Mouse (Mus musculus) adrenal gland, postnatal 36 days (tissue): Measurements from ENCODE around the gene Hnrnpf. TPM values are rescaled to one million over a fixed set of nuclear protein-coding genes. Genes with fewer than 3 reads are reported as not detected.
"Not testable (repeated sequence)": the region's sequence is repeated elsewhere in the genome, so short reads cannot be mapped to it uniquely, and the experiment has no call there.

Experiments used
- DNase-seq, 2 experiments: peaks; one replicate each; pipeline ENCODE4 v3.0.0; 2021; ENCODE audit warnings: mixed read lengths in 1 of 2
- long read RNA-seq, 2 experiments: library from polyadenylated mRNA; stranded (forward); transcript quantifications; one replicate each; pipeline ENCODE4 v2.0.0; 2021; ENCODE audit warnings: borderline sequencing depth in 2 of 2
- total RNA-seq, 2 experiments: library from RNA; stranded (reverse); gene quantifications; 2 replicates each; pipeline ENCODE4 v1.2.3; 2021

Hnrnpf gene
- 100 to 1,000 TPM; 380 to 388 TPM for total RNA-seq
- long read RNA-seq, experiment 1, transcript Hnrnpf-208 (4 exons, 956 nt): minor isoform, 68 of 654 reads
- long read RNA-seq, experiment 1, transcript Hnrnpf-201 (4 exons, 2,147 nt): major isoform, 203 of 654 reads
- long read RNA-seq, experiment 1, transcript Hnrnpf-210 (1 exons, 1,922 nt): minor isoform, 11 of 654 reads
- long read RNA-seq, experiment 1, transcript Hnrnpf-209 (3 exons, 2,280 nt): minor isoform, 73 of 654 reads
- long read RNA-seq, experiment 1, partial matches to known transcripts: 192 of 654 reads
- long read RNA-seq, experiment 1, other reads (novel, unspliced or antisense): 105 of 654 reads
- long read RNA-seq, experiment 2, transcript Hnrnpf-208 (4 exons, 956 nt): minor isoform, 12 of 115 reads
- long read RNA-seq, experiment 2, transcript Hnrnpf-209 (3 exons, 2,280 nt): minor isoform, 19 of 115 reads
- long read RNA-seq, experiment 2, transcript Hnrnpf-201 (4 exons, 2,147 nt): major isoform, 37 of 115 reads
- long read RNA-seq, experiment 2, partial matches to known transcripts: 29 of 115 reads
- long read RNA-seq, experiment 2, other reads (novel, unspliced or antisense): 14 of 115 reads

GRCm38 (mm10) chr6:117900126-117901080 lies at the start of gene Hnrnpf:
Gene Hnrnpf (plus strand): TSS chr6:117900324.
- DNase-seq: no peak

GRCm38 (mm10) chr6:117851747-117852146 lies 48.4 kb upstream of the Hnrnpf start:
- DNase-seq: no peak

GRCm38 (mm10) chr6:117857990-117858389 lies 42.1 kb upstream of the Hnrnpf start:
- DNase-seq: no peak

GRCm38 (mm10) chr6:117861848-117862247 lies 38.3 kb upstream of the Hnrnpf start, which contains the start of gene Zfp239:
Gene Zfp239 (plus strand): TSS chr6:117862100.
- DNase-seq: peak; percentile 29 to 43

DNA sequence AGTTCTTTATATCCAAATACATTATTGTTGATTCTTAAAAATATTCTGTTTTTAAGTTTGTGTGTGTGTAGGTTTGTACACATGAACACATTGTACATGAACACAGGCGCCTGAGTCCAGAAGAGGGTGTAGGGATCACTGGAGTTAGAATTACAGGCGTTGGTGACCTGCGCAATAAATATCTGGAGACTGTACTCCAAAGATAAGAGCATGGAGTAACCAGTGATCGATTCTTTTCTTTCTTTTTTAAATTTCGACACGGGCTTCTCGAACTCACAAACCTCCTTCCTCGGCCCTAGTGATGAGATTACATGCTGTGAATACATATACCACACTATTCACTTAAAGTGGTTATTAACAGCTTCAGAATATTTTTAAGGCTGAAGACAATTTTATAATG lies 37.7 kb upstream of the Hnrnpf start:
- no peak for DNase-seq

DNA sequence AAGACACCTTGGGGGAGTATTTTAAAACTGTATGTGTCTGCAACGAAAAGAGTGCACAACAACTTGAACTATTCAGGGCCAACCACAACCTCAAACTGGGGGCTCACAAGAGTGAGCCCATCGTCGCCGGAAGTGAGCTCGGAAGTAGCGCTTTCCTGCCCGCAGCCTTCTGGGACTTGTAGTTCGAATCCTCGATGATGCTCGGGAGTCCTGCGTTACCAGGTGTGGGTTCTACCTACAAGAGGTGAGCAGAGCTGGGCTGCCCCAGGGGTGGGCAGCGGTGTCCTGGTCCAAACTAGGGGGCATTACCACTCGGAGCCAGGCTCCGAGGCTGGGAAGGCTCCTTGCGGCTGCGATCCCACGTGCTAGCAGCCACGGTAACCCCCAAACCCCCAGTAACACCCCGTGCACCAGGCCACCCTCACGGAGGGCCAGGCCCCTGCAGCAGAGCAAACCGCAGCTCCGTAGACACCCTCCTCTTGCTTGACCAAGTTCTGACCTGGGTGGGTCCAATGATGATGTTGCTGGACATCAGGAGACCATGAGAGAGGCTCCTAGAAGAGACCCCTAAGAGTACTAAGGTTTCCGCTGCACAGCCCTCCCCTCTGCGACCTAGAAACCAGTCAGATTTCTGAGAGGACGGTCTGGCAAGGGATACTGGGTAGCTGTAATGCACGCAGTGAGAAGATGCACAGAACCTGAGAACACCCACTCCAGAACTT lies 37.1 kb upstream of the Hnrnpf start:
- DNase-seq: peak; percentile 49 to 77

GRCm38 (mm10) chr6:117863751-117864150 lies 36.4 kb upstream of the Hnrnpf start:
- DNase-seq: no peak

DNA sequence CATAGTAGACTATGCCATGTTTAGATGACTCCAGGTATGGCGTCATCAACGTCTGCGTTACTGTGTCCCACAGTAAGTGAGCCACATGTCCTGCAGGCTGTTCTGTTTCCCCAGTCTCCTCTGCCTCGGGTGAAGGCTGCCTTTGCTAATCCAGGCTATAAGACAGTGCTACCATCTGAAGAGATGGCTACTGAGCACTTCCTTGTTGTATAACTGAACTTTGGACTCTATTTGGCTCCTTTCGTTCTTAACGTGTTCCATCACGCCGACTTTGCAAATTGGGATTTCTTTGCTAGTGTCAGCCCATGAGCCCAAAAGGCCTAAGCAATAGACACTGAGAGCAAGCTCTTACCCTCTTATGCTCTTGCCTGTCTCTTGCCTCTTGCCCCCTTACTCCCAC lies 31.9 kb upstream of the Hnrnpf start:
- DNase-seq: no peak

- DNase-seq: no peak
Observed at GRCm38 (mm10) chr6:117871034-117871433, 29.1 kb upstream of the Hnrnpf start.

GRCm38 (mm10) chr6:117873450-117873849 lies 26.7 kb upstream of the Hnrnpf start:
- DNase-seq: not testable (repeated sequence)

DNA sequence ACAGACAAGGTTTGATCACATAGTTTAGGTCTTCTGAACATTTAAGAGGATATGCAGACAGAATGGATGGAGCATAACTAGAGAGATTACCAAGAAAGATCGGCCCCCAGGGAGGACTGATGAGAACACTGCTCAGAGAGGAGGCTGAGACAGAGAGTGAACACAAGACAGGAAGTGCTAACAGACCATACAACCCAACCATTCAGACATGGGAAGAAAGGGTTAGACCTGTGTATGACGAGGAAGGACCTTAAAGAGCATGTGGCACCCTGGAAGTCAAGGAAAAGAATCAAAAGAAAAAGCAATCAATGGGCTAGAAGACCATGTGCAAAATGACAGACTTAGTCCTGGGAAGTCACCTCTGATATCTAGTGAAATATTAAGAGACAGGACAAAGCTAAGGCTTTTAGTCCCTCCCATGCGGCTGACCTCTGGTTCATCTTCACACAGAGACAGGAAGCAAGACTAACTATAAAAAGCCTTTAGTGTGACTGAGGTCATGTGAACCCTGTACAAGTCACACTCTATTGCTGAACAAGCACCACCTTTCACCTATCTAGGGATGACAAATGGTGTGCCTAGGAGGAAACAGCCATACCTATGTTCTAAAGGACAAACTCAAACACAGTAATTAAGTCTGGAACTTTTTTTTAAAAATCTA lies 25.4 kb upstream of the Hnrnpf start:
- DNase-seq: no peak

DNA sequence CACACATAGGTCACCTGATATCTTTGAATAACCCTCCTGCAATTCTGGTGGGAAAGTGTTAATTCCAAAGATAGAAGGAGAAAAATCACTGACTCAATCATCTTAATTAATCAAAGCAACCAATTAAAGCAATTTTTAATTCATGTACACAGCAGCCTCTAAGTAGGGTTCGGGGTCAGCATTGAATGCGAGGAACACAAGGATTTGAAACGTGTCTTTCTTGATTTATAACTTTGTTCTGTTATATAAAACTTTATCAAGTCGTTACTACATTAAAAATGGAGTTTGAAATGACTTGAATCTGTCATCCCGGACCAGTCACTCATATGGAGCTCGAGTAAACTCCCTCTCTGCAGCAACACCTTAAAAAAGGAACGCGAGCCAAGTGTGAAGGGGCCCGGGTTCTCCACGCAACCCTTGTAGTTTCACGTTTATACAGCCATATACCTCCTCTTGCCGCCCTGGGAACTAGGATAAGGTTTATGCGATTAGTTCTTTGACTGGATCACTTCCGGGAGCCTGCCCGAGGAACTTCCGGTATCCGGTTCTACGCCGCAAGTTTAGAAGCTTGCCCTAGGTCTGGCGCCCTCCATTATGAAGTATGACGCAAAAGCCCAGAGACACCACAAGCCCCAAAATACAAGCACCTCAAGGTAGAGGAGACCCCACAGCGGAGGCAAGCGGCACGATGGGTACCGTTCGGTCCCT lies 21.3 kb upstream of the Hnrnpf start:
- peak; percentile 89 for DNase-seq

DNA sequence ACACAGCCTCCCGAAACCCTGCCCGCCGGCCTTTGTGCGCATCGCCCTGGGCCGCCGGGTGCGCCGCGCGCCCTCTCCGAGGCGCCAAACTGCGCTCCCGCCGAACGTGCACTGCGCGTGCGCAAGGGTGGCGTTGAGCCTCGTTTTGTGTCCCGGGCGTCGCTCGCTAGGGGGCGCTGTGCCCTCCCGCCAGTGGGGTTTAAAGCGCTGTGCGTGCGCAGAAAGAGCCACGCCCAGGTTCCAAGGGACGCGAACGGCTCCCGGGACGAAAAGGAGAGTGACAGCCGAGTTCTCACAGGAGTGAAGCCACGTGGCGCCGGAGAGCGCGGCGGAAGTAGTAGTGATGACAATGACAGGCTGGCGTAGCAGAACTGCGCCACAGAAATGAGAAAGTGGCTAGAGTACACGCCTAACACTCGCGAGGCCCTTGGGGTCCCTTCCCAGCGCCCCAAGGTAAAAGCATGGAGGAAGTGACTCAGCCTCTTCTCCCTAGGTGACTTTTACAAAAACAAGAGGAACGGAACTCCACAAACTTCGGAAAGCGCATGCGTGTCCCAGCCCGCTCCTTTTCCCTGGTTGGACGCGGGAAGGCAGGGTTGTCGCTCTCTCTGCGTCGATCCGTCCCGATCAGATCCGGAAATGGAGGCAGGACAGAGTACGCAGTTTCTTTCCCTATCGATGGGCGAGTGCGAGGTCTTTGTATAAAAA lies 20.6 kb upstream of the Hnrnpf start:
- peak; percentile 99 for DNase-seq

DNA sequence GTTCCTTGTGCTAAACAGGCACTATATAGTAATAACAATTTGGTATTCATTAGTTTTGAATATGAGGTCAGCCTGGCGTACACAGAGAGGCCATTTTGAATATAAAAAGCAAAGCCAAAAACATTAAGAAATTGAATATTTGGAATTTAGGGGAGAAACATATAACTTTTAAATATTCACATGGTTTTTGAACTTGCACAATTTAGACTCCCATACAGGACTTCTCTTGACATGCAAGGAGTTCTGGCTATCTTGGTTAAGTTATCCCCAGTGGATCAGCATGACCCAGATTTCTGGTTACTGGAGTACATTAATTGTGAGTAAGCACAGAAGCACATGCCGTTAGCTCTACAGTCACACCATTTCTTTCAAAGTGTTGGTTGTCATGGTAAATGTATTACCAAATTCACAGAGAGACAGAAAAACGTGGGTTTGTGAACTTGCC lies 19.7 kb upstream of the Hnrnpf start:
- DNase-seq: no peak

GRCm38 (mm10) chr6:117881229-117881628 lies 18.9 kb upstream of the Hnrnpf start:
- DNase-seq: no peak

GRCm38 (mm10) chr6:117881997-117882396 lies 18.1 kb upstream of the Hnrnpf start:
- DNase-seq: no peak

- peak in 1 of 2 experiments; percentile 53 for DNase-seq
Observed at GRCm38 (mm10) chr6:117885943-117886342, 14.2 kb upstream of the Hnrnpf start.

DNA sequence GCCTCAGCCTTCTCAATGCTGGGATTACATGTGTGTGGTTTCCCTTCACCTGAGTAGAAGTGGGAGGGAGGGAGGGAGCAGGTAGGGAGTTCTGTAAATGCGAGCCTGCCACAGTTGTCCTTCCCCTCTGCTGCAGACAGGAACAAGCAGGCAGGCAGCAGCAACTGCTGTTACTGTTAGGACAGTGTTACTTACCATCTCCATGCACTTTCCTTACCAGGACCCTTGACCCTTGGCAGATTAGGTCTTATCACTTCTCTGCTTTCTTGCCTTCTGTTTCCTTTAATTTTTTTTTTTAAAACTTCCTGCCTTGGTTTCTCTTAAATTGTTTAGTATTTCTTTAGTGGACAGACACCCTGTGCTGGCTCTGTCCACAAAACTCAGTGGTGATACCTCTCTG lies 12.1 kb upstream of the Hnrnpf start:
- DNase-seq: no peak

DNA sequence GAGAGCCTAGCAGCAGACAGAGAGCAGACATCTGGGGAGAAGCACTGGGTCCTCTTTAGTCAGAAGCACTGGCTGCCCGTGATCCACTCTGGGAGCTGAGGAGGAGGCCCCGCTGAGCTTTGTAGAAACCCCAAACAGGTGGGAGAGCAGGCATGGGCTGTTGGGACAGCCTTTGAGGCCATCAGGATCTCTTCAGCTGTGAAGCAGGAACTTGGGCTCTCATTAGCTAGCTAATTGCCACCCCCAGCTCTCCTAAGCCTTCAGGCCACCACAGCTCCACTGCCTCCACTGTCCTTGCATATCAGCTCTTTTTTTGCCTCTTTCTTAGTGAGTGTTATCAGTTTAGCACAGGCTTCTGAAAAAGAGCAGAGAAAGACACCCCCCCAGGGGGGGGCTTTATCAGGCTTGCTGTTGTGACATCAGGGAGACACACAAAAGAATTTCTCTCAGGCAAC lies 11.5 kb upstream of the Hnrnpf start:
- no peak for DNase-seq

- no peak for DNase-seq
Observed at GRCm38 (mm10) chr6:117890257-117890656, 9.9 kb upstream of the Hnrnpf start.
